Mouse (Mus musculus): ENCODE measurements around the gene Fchsd2. TPM values are rescaled to one million over a fixed set of nuclear protein-coding genes. Genes with fewer than 3 reads are reported as not detected.
A peak's percentile ranks its signal among the peaks of the same experiment; 100 is the strongest.

Fchsd2 gene
- total RNA-seq, 2 experiments from 2014 or later: 6.7 to 7.4 TPM

GRCm38 (mm10) chr7:101072123-101072740 lies 20.4 kb upstream of the Fchsd2 start:
- no peak for DNase-seq

- no peak for DNase-seq
Observed at GRCm38 (mm10) chr7:101074170-101074767, 18.4 kb upstream of the Fchsd2 start.

GRCm38 (mm10) chr7:101083562-101084166 lies 9.0 kb upstream of the Fchsd2 start:
- no peak for DNase-seq

DNA sequence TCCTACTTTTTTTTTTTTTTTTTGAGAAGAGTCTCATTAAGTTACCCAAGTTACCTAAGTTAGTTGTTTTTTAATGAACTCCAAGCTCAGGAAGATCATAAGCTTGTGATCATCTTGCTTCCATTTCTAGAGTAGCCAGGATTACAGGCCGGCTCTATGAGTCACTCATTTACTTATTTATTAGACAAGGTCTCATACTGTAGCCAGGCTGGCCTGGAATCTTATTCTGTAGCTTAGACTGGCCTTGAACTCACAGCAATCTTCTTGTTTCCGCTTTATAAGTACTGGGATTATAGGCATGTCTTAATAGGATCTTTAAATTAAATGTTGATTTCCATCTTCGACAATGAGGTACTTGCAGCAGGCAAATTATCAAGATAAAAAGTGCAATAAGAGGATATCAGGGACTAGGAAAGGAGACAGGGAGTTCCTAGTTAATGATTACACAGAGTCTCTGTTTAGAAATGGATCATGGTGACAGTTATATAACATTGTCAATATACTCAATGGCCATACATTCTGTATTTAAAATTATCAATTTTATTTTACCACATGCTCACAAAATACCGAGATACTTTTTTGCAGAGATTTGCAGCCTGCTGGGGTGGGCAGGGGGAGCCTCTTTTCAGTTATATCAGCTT lies 7.7 kb upstream of the Fchsd2 start:
- DNase-seq: no peak

DNA sequence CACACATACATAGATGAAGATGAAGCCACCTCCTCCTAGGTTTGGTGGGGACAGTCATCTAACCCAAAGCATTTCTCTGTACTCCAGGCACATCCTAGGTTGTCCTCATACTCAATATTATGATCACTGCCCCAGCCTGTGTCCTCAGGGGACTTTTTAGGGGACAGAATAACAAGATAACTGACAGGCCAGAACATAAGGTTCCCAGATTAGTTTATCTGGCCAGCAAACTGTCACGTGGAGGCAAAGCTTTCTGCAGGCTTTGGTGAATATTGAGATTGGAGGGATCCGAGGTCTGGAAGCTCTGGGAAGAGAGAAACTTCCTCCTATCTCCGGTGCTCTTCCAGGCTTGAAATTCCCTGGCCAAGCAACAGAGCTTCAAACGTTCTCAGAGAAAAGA lies 6.9 kb upstream of the Fchsd2 start:
- DNase-seq: no peak

GRCm38 (mm10) chr7:101088687-101089086 lies 4.0 kb upstream of the Fchsd2 start:
- peak; percentile 63 for DNase-seq

DNA sequence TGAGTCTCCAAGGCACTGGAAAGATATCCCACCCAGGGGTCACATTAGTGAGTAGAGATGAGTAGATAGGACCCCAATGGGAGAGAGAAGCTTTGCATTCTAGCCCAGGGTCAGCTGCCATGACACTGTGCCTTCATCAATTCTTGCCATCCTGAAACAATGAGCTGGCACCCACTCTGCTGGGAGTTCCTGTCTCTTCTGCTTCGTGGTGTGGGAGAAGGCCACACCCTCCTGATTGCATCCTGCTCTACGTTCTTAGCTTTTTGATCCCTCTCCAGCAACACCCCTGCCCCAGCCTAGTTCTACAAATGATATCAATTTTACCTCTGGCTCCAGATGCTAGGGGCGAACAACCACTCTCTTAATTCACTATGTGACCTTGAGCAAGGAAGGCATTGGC lies 3.4 kb upstream of the Fchsd2 start:
- no peak for DNase-seq

- peak; percentile 3 for DNase-seq
Observed at GRCm38 (mm10) chr7:101093231-101093630, 568 bp downstream of the Fchsd2 start.

DNA sequence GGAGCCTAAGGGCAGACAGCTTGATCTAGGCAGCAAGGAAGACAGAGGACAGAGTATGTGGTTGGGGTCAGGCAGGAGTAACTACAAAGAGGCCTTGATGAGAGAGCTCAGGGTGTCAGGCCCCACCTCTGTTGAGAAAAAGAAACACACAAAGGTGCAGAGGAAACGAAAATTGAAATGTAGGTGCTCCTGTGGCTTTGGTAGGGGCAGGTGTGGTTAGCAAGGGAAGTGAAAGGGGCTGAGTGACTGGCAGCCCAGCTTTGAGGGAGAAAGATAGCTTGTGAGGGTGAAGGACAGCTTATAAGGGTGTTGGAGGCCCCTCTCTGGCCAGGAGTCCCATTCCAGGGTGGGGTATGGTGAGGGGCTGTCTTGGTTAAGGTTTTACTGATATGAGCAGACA lies 2.1 kb downstream of the Fchsd2 start:
- no peak for DNase-seq

DNA sequence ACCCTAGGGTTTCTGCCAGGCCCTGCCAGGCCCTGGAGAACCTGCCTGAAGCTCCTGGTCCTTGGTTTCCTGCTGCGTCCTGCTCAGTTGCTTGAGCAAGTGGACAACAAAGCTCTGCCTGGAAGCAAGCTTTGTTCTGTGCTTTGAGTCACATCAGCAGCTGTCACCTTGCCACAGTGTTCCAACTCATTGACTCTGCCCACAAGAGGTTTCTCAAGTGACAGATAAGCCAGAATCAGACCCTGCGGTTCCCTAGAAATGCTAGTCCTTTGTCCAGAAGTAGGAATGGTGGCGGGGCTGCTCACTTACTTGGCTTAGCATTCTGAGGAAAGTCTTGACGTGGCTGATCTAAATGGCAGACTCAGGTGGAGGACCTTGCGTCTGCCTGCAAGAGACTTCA lies 2.9 kb downstream of the Fchsd2 start:
- DNase-seq: no peak

DNA sequence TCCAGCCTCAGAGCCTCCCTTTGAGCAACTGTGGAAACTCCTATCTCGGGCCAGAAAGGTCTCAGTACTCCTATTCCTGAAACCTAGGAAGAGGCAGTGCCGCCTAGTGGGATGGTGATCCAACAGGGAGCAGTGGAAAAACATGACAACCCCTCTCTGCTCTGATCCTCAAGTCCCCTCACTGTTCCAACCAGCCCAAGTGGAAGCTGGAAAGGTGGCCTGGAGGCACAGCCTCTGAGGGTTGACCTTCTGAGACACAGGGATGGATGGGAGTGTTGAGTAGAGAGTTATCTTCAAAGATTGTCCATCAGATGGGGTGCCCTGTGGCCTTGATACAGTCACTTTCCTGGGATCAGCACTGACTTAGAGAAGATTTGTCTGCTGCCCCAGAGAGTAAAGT lies 3.9 kb downstream of the Fchsd2 start:
- no peak for DNase-seq

GRCm38 (mm10) chr7:101097084-101097483 lies 4.4 kb downstream of the Fchsd2 start:
- no peak for DNase-seq

DNA sequence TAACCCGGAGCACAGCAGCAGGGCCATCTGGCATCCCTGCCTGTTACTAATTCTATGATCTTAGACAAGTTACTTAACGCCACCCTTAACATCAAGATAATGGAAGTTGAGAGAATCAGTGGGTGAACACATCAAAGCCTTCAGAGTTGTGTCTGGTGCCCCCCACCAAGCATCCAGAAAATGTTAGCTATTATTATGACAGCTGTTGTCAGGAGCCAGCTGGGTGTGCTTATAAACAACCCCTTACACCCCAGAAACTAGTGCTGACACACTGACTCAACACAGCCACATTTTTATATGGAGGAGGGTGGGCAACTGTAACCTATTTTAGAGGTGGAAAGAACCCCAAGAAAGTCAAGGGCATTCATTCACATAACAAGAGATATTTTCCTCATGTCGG lies 7.3 kb downstream of the Fchsd2 start:
- no peak for DNase-seq

DNA sequence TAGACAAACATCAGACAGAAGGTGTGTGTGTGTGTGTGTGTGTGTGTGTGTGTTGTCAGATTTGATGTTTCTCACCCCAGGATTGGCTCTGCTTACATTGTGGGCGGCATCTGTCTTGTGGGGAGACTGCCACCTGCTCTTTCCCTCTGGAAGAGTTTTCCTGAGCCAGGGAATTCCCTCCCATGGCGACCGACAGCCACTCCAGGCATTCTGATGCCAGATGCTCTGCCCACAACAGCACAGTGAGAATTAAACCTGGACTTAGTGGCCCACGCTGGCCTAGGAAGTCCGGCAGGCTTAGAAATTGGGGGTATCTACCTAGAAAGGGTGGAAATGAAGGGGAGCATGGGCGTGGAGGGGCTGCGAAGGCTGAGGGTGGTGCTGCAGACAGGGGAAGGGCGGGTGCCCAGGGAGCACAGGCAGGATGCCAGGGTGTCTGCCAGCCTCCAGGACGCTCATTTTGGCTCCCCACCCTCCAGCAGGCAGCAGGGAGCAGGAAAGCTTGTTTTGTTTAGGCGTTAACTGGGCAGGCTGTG lies 8.6 kb downstream of the Fchsd2 start:
- peak; percentile 48 for DNase-seq

- DNase-seq: no peak
Observed at GRCm38 (mm10) chr7:101106666-101107065, 14.0 kb downstream of the Fchsd2 start.

DNA sequence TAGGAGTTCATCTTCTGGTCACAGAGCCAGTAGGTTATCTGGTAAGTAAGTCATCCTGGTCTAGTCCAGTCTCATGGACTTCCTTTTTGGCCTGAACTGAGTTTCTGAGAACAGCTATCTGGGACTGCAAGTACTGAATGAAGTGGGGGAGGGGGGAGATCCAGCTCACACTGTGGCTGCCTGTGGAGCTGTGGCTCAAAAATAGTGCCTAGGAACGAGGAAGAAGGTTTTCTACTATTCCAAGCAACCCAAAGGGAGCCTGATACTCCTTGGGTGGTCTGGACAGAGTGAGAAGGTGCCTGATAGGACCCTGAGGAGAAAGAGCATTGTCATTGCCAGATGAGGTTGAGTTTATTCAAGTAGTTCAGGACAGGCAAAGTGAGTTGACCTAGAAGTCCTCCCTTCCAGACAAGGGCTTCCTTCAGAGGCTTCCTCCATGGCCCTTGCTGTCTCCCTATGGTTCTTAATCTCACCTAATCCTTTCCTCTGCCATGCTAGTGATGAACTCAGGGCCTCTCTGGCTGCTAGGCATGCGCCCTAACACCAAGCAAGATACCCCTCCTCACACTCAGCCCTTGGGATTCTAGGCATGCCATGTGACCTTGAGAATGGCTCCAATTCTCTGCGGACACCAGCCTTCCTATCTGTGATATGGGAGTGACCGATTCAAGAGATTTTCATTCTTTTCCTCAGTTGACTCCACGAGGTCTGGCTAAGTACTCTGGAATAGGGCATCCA lies 14.6 kb downstream of the Fchsd2 start:
- no peak for DNase-seq

DNA sequence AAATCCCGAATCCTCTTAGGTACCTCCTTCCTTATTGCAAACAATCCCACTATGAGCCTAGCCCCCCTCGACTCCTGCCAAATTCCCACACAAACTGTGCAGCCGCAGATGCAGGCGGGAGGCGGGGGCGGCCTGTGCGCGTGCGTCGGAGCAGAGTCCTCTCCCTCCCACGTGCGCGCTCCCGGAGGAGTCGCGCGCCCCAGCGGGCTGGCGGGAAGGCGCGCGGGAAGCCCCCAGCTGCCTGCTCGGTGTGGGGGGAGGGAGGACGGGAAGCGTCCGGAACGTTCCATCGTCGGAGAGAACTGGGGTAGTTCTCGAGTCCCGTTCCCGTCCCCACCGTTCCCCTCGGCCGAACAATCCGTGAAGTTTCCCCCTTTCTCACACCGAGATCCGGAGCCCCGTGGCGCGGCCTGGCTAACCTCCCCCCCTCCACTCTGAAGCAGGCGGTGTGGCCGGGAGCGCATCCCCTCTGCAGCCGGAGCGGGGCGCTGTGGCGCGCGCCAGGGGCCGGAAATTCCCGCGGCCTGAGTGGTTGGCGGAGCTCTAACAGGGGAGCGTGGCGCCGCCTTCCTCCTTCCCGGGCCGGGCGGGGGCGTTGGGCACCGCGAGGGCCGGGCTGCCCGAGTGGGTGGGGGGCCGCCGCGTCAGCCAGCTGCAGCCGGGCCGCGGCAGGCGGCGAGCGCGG lies 15.4 kb downstream of the Fchsd2 start:
- DNase-seq: peak; percentile 98

DNA sequence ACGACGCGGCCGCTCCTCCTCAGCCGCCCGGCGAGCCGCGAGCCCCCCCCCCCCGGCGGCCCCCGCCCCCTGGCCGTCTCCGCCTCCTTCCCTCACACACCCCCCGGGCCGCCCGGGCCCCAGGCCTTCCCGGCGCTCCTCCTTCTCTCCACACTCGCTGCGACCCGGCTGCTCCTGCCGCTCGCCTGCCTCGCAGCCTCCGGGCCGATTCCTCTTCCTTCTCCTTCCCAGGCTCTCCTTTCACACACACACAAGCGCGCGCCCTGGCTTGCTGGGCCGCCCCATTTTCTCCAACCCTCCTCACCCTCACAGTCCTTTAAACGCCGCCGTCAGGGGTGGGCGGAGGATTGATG lies 16.0 kb downstream of the Fchsd2 start:
- no peak for DNase-seq

- peak; percentile 23 for DNase-seq
Observed at GRCm38 (mm10) chr7:101109006-101109855, 16.6 kb downstream of the Fchsd2 start.

DNA sequence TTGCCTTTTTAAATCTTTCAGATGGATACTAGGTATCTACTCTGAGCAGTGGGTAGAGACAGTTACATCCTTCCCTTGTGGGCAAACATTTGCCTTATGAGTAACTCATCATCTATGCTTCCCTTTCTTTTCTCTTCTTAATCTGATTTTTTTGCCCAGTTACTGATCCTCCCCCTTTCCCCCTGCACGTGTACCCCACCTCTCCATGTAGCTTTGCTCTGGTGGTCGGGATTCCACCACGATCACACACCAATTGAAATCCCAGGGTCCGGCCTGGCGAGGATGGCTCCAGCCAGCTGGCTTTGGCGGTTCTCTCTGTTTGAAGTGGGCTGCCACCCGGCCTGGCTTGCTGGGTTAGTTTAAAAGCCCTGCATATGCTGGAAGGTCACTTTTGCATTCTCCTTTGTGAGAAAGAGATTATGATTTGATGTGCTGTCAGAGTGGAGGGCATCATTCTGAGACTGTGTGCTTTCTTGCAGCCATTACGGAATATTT lies 17.2 kb downstream of the Fchsd2 start:
- no peak for DNase-seq

DNA sequence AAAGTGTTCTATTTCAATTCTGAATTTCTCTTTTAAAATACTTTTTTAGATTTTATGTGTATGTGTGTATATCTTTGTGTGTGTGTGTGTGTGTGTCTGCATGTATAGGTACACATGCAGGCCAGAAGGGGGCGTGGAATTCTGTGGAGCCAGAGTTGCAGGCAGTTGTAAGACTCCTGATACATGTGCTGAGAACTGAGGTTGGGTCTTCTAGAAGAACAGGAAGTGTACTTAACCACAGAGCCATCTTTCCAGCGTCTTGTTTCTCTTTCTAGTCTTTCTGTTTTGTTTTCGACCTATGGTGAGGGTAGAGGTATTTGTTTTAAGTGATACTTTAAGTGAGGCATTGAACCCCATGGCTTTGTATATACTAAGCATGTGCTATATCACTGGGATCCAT lies 20.7 kb downstream of the Fchsd2 start:
- no peak for DNase-seq
